Mouse (Mus musculus): Measurements from ENCODE around the gene Gch1.

GRCm38 (mm10) chr14:47127987-47128386 is 61.2 kb downstream of the Gch1 start:
- TF ChIP-seq CTCF (IDR thresholded peaks at IDR 0.05; ENCODE audit: low read depth, low read length) (no peak), POLR2A (IDR thresholded peaks at IDR 0.05; ENCODE audit: extremely low read depth, insufficient read depth, low read length) (no peak)

Measured in liver, adult 2 months (tissue).